Mouse (Mus musculus) myocyte (in vitro differentiated cells): ENCODE results near the gene Syncrip.

Experiments used
- POLR2A ChIP-seq: IDR thresholded peaks from one replicate; pipeline ENCODE4 v1.6.1; 2011; ENCODE audit warnings: low read depth, mild to moderate bottlenecking, control low read depth, moderate library complexity; ENCODE audit not compliant: insufficient read length
- TCF12 ChIP-seq: IDR thresholded peaks from one replicate; pipeline ENCODE4 v1.6.1; 2011; ENCODE audit warnings: mild to moderate bottlenecking, control low read depth; ENCODE audit not compliant: poor library complexity, insufficient read depth, severe bottlenecking

- TF ChIP-seq POLR2A (no peak), TCF12 (no peak)
Observed at GRCm38 (mm10) chr9:88438237-88438554, 44.2 kb downstream of the Syncrip start.
